Mouse (Mus musculus) midbrain, postnatal 0 days (tissue): ENCODE data around the gene Col23a1. TPM values are rescaled to one million over a fixed set of nuclear protein-coding genes. Genes with fewer than 3 reads are reported as not detected.

Experiments
- ATAC-seq: fragments of 200-750 bp; cut with Nextera tagmentation; 2 replicates; pipeline ENCODE4 v1.8.0; 2017; ENCODE audit warnings: moderate number of reproducible peaks, mild to moderate bottlenecking, moderate TSS enrichment, moderate library complexity; ENCODE audit not compliant: low FRiP score
- DNase-seq: peaks from one replicate; pipeline ENCODE4 v3.0.0-alpha.2; 2015; ENCODE audit warnings: low spot score
- H3K27ac ChIP-seq: fragments of 300-500 bp; sonication (generic); 2 replicates; pipeline ENCODE4 v1.5.1; 2014; ENCODE audit warnings: low read depth, mild to moderate bottlenecking, low read length, mixed read lengths
- H3K27me3 ChIP-seq: fragments of 300-500 bp; sonication (generic); 2 replicates; pipeline ENCODE4 v1.6.1; 2014; ENCODE audit warnings: low read length, control low read depth, mixed read lengths; ENCODE audit not compliant: insufficient read depth
- H3K36me3 ChIP-seq: fragments of 300-500 bp; sonication (generic); 2 replicates; pipeline ENCODE4 v1.6.1; 2014; ENCODE audit warnings: low read length, control low read depth, mixed read lengths; ENCODE audit not compliant: insufficient read depth
- H3K4me1 ChIP-seq: fragments of 300-500 bp; sonication (generic); 2 replicates; pipeline ENCODE4 v1.6.1; 2014; ENCODE audit warnings: mild to moderate bottlenecking, control low read depth, antibody characterized with exemption, low read length, mixed read lengths; ENCODE audit not compliant: insufficient read depth
- H3K4me2 ChIP-seq: fragments of 300-500 bp; sonication (generic); 2 replicates; pipeline ENCODE4 v1.6.1; 2014; ENCODE audit warnings: low read depth, mild to moderate bottlenecking, low read length, mixed read lengths; ENCODE audit not compliant: poor library complexity, severe bottlenecking
- H3K4me3 ChIP-seq: fragments of 300-500 bp; sonication (generic); 2 replicates; pipeline ENCODE4 v1.5.1; 2014; ENCODE audit warnings: low read depth, mild to moderate bottlenecking, low read length, moderate library complexity
- H3K9ac ChIP-seq: fragments of 300-500 bp; sonication (generic); replicated peaks from 2 replicates; pipeline ENCODE4 v1.6.1; 2014; ENCODE audit warnings: mild to moderate bottlenecking, low read length, moderate library complexity, mixed read lengths; ENCODE audit not compliant: poor library complexity, severe bottlenecking
- H3K9me3 ChIP-seq: fragments of 300-500 bp; sonication (generic); 2 replicates; pipeline ENCODE4 v1.6.1; 2016; ENCODE audit warnings: low read length, control low read depth
- CTCF ChIP-seq: IDR thresholded peaks from 2 replicates; pipeline ENCODE4 v1.5.1; 2016; ENCODE audit warnings: antibody characterized with exemption, mild to moderate bottlenecking
- WGBS: fragments of 180-500 bp; shearing (Covaris S2); extraction: QIAGEN DNeasy Blood & Tissue Kit; methylation state at CpG from one replicate; pipeline ENCODE4 v1.1.7; 2014; 5-methylcytosine and 5-hydroxymethylcytosine counted together
- polyA plus RNA-seq: library from polyadenylated mRNA; unstranded; fragments of >200 nt; fragmentation: Nextera tagmentation; extraction: Ambion mirVana; gene quantifications from 2 replicates; pipeline ENCODE4 v1.2.1, GENCODE M21; 2015
- total RNA-seq: library from RNA; depleted of rRNA; stranded (reverse); fragments of >200 nt; gene quantifications from 2 replicates; pipeline ENCODE4 v1.2.3, GENCODE M21; 2014

The Col23a1 gene
- total and polyA plus RNA-seq, 2 experiments from 2014 or later: 4.5 to 13.5 TPM

DNA sequence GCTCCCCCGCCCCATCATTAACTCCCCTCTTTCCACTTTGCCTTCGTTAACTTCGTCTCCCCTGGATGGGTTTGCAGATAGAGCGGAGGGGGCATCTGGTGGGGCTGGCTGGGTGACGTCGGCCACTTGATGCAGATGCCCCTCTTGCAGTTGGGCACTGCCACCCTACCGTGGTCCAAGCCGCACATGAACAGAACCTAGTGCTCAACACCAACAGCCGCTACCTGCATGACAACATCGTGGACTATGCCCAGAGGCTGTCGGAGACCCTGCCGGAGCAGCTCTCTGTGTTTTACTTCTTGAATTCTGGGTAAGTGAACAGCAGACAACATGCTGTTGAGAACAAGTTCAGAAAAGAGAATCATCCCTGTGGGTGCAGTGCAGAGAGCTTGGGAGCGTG lies 296.7 kb downstream of the Col23a1 start:
- TF ChIP-seq CTCF: no peak
- Histone ChIP-seq H3K4me3 (no peak overlapping the region), H3K4me2 (no peak overlapping the region), H3K36me3 (peaks cover 13% of the 10 kb centered on the region; the same call in 1 of the 2 replicates), H3K27me3 (no peaks in the 10 kb centered on the region), H3K9me3 (no peaks in the 10 kb centered on the region), H3K9ac (no peak overlapping the region), H3K4me1 (peaks cover 3% of the 10 kb centered on the region; the same call in 1 of the 2 replicates), H3K27ac (no peak overlapping the region)
- no peak for DNase-seq
- ATAC-seq: no peak
- 91% methylated on average over 13 of the region's 13 CpGs for WGBS

DNA sequence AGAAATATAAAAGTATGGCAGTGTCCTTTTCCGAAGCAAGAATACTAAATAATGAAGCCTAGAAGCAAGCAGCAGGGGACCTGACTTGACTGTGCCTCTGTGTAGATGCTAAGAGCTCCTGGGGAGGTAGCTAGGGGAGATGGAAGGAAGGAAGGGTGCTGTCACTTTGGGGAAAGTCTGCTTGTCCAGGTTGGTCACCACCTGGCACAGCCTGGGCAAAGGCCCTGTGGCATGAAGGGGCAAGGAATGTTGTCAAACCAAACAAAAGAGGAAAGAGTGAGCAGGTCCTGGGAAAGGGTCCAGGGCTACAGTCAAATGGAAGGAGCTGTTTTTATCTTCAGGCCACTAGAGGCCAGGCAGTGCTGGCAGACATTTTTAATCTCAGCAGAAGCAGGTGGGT lies 297.3 kb downstream of the Col23a1 start:
- H3K27me3 ChIP-seq: no peaks in the 10 kb centered on the region
- ATAC-seq (no peak), DNase-seq (no peak)
- no peak overlapping the region for H3K4me3 ChIP-seq
- no peak for TF ChIP-seq CTCF
- 89% methylated on average over 1 of the region's 1 CpGs for WGBS
- H3K27ac ChIP-seq: no peak overlapping the region
- no peak overlapping the region for H3K4me2 ChIP-seq
- H3K9me3 ChIP-seq: no peaks in the 10 kb centered on the region
- peaks cover 3% of the 10 kb centered on the region; the same call in 1 of the 2 replicates for H3K4me1 ChIP-seq
- H3K36me3 ChIP-seq: peaks cover 18% of the 10 kb centered on the region; the same call in 1 of the 2 replicates
- H3K9ac ChIP-seq: no peak overlapping the region

- WGBS: 97% methylated on average over 3 of the region's 3 CpGs
- peaks cover 26% of the 10 kb centered on the region for H3K36me3 ChIP-seq
- DNase-seq: no peak
Measured at GRCm38 (mm10) chr11:51588833-51589232, 299.1 kb downstream of the Col23a1 start.

DNA sequence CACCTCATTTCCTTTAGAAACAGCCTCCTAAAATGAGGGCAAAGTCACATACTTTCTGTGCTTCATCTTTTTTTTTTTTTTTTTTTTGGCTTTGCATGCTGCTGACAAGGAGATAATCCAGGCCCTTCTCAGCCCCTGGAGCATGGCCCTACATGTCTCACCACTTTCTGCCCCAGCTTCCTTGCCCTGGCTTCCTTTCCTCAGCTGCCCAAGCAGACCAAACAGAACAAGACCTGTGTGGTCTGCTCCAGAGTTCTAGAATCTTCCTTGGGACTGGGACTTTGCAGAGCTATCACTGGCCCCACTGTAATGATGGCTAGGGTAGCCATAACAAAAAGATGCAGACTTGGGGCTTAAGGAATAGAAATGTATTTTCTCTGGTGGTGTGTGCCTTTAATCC lies 300.3 kb downstream of the Col23a1 start:
- peaks cover 33% of the 10 kb centered on the region for H3K36me3 ChIP-seq
- no peak for TF ChIP-seq CTCF
- no peak overlapping the region for H3K4me2 ChIP-seq
- H3K27ac ChIP-seq: no peak overlapping the region
- H3K4me1 ChIP-seq: peaks cover 1% of the 10 kb centered on the region; the same call in 1 of the 2 replicates
- no peaks in the 10 kb centered on the region for H3K27me3 ChIP-seq
- H3K4me3 ChIP-seq: no peak overlapping the region
- no peak for ATAC-seq
- no peak for DNase-seq
- no peaks in the 10 kb centered on the region for H3K9me3 ChIP-seq
- no peak overlapping the region for H3K9ac ChIP-seq

More at GRCm38 (mm10) chr11:51588833-51589232, 299.1 kb downstream of the Col23a1 start:
- Histone ChIP-seq H3K9ac (no peak overlapping the region), H3K9me3 (no peaks in the 10 kb centered on the region), H3K4me3 (no peak overlapping the region), H3K4me1 (peaks cover 3% of the 10 kb centered on the region; the same call in 1 of the 2 replicates), H3K4me2 (no peak overlapping the region), H3K27me3 (no peaks in the 10 kb centered on the region), H3K27ac (no peak overlapping the region)
- ATAC-seq: no peak
- TF ChIP-seq CTCF: no peak

GRCm38 (mm10) chr11:51591168-51591567 lies 301.4 kb downstream of the Col23a1 start:
- no peak for DNase-seq
- no peak for ATAC-seq
- H3K4me1 ChIP-seq: no peaks in the 10 kb centered on the region
- H3K9ac ChIP-seq: no peak overlapping the region
- no peaks in the 10 kb centered on the region for H3K27me3 ChIP-seq
- no peak overlapping the region for H3K4me2 ChIP-seq
- 84% methylated on average over 7 of the region's 7 CpGs for WGBS
- peaks cover 41% of the 10 kb centered on the region for H3K36me3 ChIP-seq
- H3K27ac ChIP-seq: no peak overlapping the region
- no peak for TF ChIP-seq CTCF
- H3K9me3 ChIP-seq: no peaks in the 10 kb centered on the region
- no peak overlapping the region for H3K4me3 ChIP-seq

- H3K9ac ChIP-seq: no peak overlapping the region
- H3K27me3 ChIP-seq: no peaks in the 10 kb centered on the region
- WGBS: 94% methylated on average over 7 of the region's 7 CpGs
- peaks cover 41% of the 10 kb centered on the region for H3K36me3 ChIP-seq
- H3K4me2 ChIP-seq: no peak overlapping the region
- ATAC-seq (no peak), DNase-seq (no peak)
- H3K9me3 ChIP-seq: no peaks in the 10 kb centered on the region
- no peak overlapping the region for H3K27ac ChIP-seq
- no peak overlapping the region for H3K4me3 ChIP-seq
- no peak for TF ChIP-seq CTCF
- H3K4me1 ChIP-seq: no peaks in the 10 kb centered on the region
Measured at GRCm38 (mm10) chr11:51591915-51592314, 302.2 kb downstream of the Col23a1 start.
